Mouse (Mus musculus): ENCODE measurements around the gene Zfp119b. TPM values are rescaled to one million over a fixed set of nuclear protein-coding genes. Genes with fewer than 3 reads are reported as not detected.

The Zfp119b gene
- polyA plus RNA-seq, 1 experiment, result 3.2 TPM

GRCm38 (mm10) chr17:55969560-55969959 lies 20.3 kb upstream of the Zfp119b start:
- H3K4me3 ChIP-seq (ENCODE audit: insufficient read depth, low read length), result peak overlapping the region; percentile 44; the same call in 1 of the 2 replicates
- H3K27ac ChIP-seq (ENCODE audit: insufficient read depth, low read length), result no peak overlapping the region
- TF ChIP-seq CTCF (IDR thresholded peaks at IDR 0.05; ENCODE audit: extremely low read depth, insufficient read depth, low read length), result no peak
- no peak for TF ChIP-seq POLR2A (IDR thresholded peaks at IDR 0.05; ENCODE audit: extremely low read depth, insufficient read depth, low read length)
- H3K4me1 ChIP-seq (ENCODE audit: control insufficient read depth, insufficient read depth, low read length), result peaks cover 5% of the 10 kb centered on the region

- no peak overlapping the region for H3K4me3 ChIP-seq (ENCODE audit: insufficient read depth, low read length)
- H3K27ac ChIP-seq (ENCODE audit: insufficient read depth, low read length), result no peak overlapping the region
- TF ChIP-seq CTCF (IDR thresholded peaks at IDR 0.05; ENCODE audit: extremely low read depth, insufficient read depth, low read length) (no peak), POLR2A (IDR thresholded peaks at IDR 0.05; ENCODE audit: extremely low read depth, insufficient read depth, low read length) (no peak)
- peaks cover 5% of the 10 kb centered on the region for H3K4me1 ChIP-seq (ENCODE audit: control insufficient read depth, insufficient read depth, low read length)
Observed at GRCm38 (mm10) chr17:55968210-55968609, 18.9 kb upstream of the Zfp119b start.

- Histone ChIP-seq H3K27ac (ENCODE audit: insufficient read depth, low read length) (no peak overlapping the region), H3K4me1 (ENCODE audit: control insufficient read depth, insufficient read depth, low read length) (peaks cover 5% of the 10 kb centered on the region), H3K4me3 (ENCODE audit: insufficient read depth, low read length) (no peak overlapping the region)
- no peak for TF ChIP-seq POLR2A (IDR thresholded peaks at IDR 0.05; ENCODE audit: extremely low read depth, insufficient read depth, low read length)
- TF ChIP-seq CTCF (IDR thresholded peaks at IDR 0.05; ENCODE audit: extremely low read depth, insufficient read depth, low read length), result no peak
Observed at GRCm38 (mm10) chr17:55967186-55967585, 17.9 kb upstream of the Zfp119b start.

- no peak overlapping the region for H3K4me3 ChIP-seq (ENCODE audit: insufficient read depth, low read length)
- TF ChIP-seq CTCF (IDR thresholded peaks at IDR 0.05; ENCODE audit: extremely low read depth, insufficient read depth, low read length), result no peak
- no peak for TF ChIP-seq POLR2A (IDR thresholded peaks at IDR 0.05; ENCODE audit: extremely low read depth, insufficient read depth, low read length)
- H3K4me1 ChIP-seq (ENCODE audit: control insufficient read depth, insufficient read depth, low read length), result peaks cover 4% of the 10 kb centered on the region
- no peak overlapping the region for H3K27ac ChIP-seq (ENCODE audit: insufficient read depth, low read length)
Observed at GRCm38 (mm10) chr17:55964996-55965395, 15.7 kb upstream of the Zfp119b start.

DNA sequence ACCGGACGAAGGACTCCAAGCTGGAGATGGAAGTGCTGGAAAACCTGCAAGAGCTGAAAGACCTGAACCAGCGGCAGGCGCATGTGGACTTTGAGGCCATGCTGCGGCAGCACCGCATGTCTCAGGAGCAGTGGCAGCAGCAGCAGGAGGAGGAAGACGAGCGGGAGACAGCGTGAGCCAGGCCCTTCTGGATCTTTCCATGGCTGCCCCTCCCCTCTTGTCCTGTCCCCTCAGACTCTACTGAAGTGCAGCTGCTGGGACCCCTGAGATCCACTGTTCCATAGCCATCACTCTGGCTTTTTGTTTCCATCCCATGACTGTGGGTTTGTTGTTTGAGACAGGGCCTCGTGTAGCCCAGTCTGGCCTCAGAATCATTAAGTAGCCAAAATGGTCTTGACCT lies 15.2 kb upstream of the Zfp119b start:
- H3K27ac ChIP-seq (ENCODE audit: insufficient read depth, low read length), result no peak overlapping the region
- no peak overlapping the region for H3K4me3 ChIP-seq (ENCODE audit: insufficient read depth, low read length)
- TF ChIP-seq CTCF (IDR thresholded peaks at IDR 0.05; ENCODE audit: extremely low read depth, insufficient read depth, low read length), result no peak
- peaks cover 2% of the 10 kb centered on the region for H3K4me1 ChIP-seq (ENCODE audit: control insufficient read depth, insufficient read depth, low read length)

GRCm38 (mm10) chr17:55963171-55963570 lies 13.9 kb upstream of the Zfp119b start:
- TF ChIP-seq POLR2A (IDR thresholded peaks at IDR 0.05; ENCODE audit: extremely low read depth, insufficient read depth, low read length), result no peak
- TF ChIP-seq CTCF (IDR thresholded peaks at IDR 0.05; ENCODE audit: extremely low read depth, insufficient read depth, low read length), result no peak
- Histone ChIP-seq H3K4me1 (ENCODE audit: control insufficient read depth, insufficient read depth, low read length) (peaks cover 2% of the 10 kb centered on the region), H3K27ac (ENCODE audit: insufficient read depth, low read length) (no peak overlapping the region)

GRCm38 (mm10) chr17:55961631-55962030 lies 12.3 kb upstream of the Zfp119b start:
- H3K27ac ChIP-seq (ENCODE audit: insufficient read depth, low read length), result no peak overlapping the region
- H3K4me3 ChIP-seq (ENCODE audit: insufficient read depth, low read length), result no peak overlapping the region
- no peak for TF ChIP-seq POLR2A (IDR thresholded peaks at IDR 0.05; ENCODE audit: extremely low read depth, insufficient read depth, low read length)
- TF ChIP-seq CTCF (IDR thresholded peaks at IDR 0.05; ENCODE audit: extremely low read depth, insufficient read depth, low read length), result no peak
- peaks cover 2% of the 10 kb centered on the region for H3K4me1 ChIP-seq (ENCODE audit: control insufficient read depth, insufficient read depth, low read length)

More at GRCm38 (mm10) chr17:55963171-55963570, 13.9 kb upstream of the Zfp119b start:
- no peak overlapping the region for H3K4me3 ChIP-seq (ENCODE audit: insufficient read depth, low read length)

GRCm38 (mm10) chr17:55960791-55961190 lies 11.5 kb upstream of the Zfp119b start:
- H3K4me3 ChIP-seq (ENCODE audit: insufficient read depth, low read length), result no peak overlapping the region
- peaks cover 2% of the 10 kb centered on the region for H3K4me1 ChIP-seq (ENCODE audit: control insufficient read depth, insufficient read depth, low read length)
- no peak for TF ChIP-seq CTCF (IDR thresholded peaks at IDR 0.05; ENCODE audit: extremely low read depth, insufficient read depth, low read length)
- TF ChIP-seq POLR2A (IDR thresholded peaks at IDR 0.05; ENCODE audit: extremely low read depth, insufficient read depth, low read length), result no peak
- no peak overlapping the region for H3K27ac ChIP-seq (ENCODE audit: insufficient read depth, low read length)

- H3K4me3 ChIP-seq (ENCODE audit: insufficient read depth, low read length), result peak overlapping the region; percentile 37; the same call in 1 of the 2 replicates
- no peak overlapping the region for H3K27ac ChIP-seq (ENCODE audit: insufficient read depth, low read length)
- TF ChIP-seq CTCF (IDR thresholded peaks at IDR 0.05; ENCODE audit: extremely low read depth, insufficient read depth, low read length) (no peak), POLR2A (IDR thresholded peaks at IDR 0.05; ENCODE audit: extremely low read depth, insufficient read depth, low read length) (no peak)
- peaks cover 2% of the 10 kb centered on the region for H3K4me1 ChIP-seq (ENCODE audit: control insufficient read depth, insufficient read depth, low read length)
Observed at GRCm38 (mm10) chr17:55959946-55960740, 10.8 kb upstream of the Zfp119b start.

All from cortical plate, adult 2 months (tissue).